Mouse (Mus musculus): Measurements from ENCODE around the gene Rfx4.
A peak's percentile ranks its signal among the peaks of the same experiment; 100 is the strongest.

Gene Rfx4

DNA sequence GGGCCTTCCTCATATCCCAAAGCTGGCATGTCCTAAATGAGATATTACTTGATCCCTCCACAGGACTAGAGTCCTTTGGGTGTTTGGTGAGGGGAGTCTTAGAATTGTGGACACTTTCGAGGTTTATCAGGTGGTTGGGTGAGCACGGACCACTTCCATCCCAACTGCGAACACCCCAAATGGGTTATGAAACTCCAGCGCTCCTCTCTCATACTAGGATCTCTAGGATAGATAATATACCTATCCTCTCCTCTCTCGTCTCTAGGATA lies 2.3 kb downstream of the Rfx4 start:
- DNase-seq (ENCODE audit: inconsistent age in 2 of 2, low spot score in 1 of 2) = no peak

GRCm38 (mm10) chr10:84758483-84759431 lies 2.9 kb downstream of the Rfx4 start:
- DNase-seq (ENCODE audit: inconsistent age in 2 of 2, low spot score in 1 of 2) = no peak

DNA sequence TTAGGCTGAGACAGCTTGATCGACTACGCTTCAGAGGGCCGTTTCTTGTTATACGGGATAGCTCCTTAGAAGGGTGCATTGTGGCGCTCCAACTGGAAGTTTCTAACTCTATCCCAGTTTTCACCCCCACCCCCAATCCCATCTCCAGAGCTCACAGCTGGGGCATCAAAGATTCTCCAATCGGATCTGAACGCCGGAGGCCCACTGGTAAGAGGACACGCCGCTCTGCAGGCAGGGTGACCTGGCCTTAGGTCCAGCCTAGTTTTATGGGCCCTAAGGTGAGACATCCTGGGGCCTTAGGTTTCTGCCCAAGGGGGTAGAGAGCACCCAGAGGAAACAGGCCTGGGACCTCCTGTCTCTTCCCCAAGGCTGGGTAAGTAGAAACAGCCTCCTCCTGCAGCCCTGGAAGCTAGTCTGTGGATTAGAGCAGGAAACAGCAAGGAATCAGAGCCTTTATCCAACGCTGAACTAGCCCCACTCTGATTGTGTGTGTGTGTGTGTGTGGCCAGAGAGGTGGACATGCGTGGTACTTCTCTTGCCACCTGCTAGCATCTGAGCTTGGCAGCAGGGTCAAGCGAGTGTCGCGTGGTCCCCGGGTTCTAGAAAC lies 3.8 kb downstream of the Rfx4 start:
- DNase-seq (ENCODE audit: inconsistent age in 2 of 2, low spot score in 1 of 2) = no peak

GRCm38 (mm10) chr10:84760118-84761111 lies 4.6 kb downstream of the Rfx4 start:
- peak in 1 of 2 experiments; percentile 36 for DNase-seq (ENCODE audit: inconsistent age in 2 of 2, low spot score in 1 of 2)

DNA sequence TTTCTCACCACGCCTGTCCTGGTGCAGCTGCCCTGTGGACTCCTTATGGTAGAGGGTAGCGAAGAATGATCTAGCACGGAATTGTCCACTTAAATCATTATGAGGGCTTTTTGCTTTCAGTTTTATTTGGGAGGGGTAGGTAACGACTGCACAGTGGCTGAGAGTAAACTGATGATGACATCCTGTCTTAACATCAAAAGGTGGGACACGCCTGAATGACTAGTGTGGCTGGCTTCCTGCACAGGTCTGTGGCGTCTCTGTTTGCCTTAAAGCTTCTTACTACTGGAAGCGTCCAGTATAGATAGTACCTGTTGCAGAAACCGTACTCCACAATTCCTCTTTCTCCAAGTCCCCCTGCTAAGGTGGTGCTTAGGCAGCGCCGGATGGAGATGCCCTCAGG lies 12.9 kb downstream of the Rfx4 start:
- DNase-seq (ENCODE audit: inconsistent age in 2 of 2, low spot score in 1 of 2) = no peak

DNA sequence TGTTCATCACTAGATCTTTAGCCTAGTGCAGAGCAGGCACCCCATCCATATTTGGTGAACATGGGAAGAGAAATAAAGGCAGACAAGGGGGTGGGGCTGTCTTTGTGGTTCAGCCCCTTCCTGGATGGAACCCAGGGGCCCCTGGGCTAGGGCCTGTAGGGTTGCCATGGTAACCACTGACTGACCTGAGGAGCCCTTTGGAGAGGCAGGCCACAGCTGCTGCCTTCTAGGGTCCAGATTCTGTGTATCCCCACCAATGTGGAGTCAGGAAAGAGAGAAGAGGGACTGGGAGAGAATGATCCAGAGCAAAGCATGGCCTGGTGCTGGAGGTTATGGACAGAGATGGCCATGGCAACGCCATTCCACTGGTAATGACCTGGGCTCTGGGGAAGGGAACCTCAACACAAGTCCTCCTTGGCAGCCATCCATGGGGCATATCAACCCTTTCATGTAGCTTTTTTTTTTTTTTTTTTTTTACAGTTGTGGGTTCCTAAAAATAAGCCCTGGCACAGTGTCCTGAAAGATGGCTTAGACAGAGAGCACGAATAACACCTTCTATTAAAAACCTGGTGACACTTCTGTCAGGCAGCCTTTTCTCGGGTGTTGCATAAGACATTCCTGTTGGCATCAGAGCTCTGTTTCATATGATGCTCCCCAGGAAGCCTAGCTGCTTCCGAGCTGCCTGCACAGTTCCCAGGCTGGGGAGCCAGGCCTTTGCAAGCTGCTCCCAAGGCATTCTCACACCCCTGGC lies 16.7 kb downstream of the Rfx4 start:
- DNase-seq (ENCODE audit: inconsistent age in 2 of 2, low spot score in 1 of 2) = peak in 1 of 2 experiments; percentile 24

GRCm38 (mm10) chr10:84773889-84774288 lies 18.0 kb downstream of the Rfx4 start:
- no peak for DNase-seq (ENCODE audit: inconsistent age in 2 of 2, low spot score in 1 of 2)

GRCm38 (mm10) chr10:84774573-84774972 lies 18.7 kb downstream of the Rfx4 start:
- DNase-seq (ENCODE audit: inconsistent age in 2 of 2, low spot score in 1 of 2) = peak; percentile 35 to 50

- no peak for DNase-seq (ENCODE audit: inconsistent age in 2 of 2, low spot score in 1 of 2)
Measured at GRCm38 (mm10) chr10:84777109-84777508, 21.2 kb downstream of the Rfx4 start.

DNA sequence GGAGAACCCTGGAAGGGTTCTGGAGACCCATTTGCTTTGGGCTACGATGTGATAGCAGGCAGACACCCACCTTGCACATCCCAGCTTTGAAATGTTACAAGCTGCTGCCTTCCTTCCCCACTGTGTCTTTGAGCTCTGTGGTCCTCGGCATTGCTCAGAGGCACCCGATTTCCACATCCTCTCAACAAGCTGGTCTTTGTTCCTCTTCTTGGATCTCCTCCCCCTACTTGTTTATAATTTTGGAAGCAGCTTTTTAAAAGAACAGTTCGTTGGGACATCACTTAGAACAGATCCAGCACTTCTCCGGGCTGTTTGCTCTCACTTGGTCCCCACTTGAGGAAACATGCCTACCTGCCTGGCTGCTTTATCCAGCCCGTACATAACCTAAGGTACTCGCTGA lies 22.1 kb downstream of the Rfx4 start:
- DNase-seq (ENCODE audit: inconsistent age in 2 of 2, low spot score in 1 of 2) = no peak

GRCm38 (mm10) chr10:84780828-84781227 lies 25.0 kb downstream of the Rfx4 start:
- no peak for DNase-seq (ENCODE audit: inconsistent age in 2 of 2, low spot score in 1 of 2)

DNA sequence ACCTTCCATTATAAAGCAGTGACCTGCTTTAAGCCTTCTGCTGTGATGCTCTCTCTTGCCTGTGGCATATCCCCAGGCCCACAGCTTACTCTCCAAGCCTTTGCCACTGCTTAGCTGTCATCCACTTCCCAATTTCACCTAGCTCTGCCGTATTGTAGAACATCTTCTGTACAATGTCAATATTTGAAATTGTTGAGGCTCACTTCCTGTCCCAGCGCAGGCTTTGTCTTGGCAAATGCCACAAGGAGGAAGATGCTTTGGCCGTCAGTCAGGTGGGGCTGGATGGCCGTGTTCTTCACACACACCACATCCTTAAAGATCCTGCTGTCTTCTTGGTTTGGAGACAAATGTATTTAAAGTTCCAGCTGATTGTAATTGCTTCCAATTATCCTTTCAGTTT lies 29.5 kb downstream of the Rfx4 start:
- DNase-seq (ENCODE audit: inconsistent age in 2 of 2, low spot score in 1 of 2) = no peak

DNA sequence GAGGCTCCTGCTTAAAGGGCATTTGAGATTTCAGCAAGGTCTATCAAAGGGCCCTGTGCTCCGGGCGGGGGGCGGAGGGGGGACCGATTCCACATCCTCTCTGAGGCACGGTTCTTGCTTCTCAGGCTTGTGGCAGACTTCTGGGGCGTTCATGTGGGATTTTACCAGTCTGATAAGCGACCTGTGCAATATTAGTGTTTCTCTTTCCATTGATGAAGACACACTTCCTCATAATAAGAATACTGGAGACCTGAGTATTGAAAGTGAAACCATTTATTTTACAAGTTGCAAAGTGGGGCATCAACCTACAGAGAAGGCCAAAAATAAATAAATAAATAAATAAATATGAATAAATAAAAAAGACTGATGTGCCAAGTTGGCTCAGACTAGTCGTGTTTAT lies 34.5 kb downstream of the Rfx4 start:
- DNase-seq (ENCODE audit: inconsistent age in 2 of 2, low spot score in 1 of 2) = no peak

- DNase-seq (ENCODE audit: inconsistent age in 2 of 2, low spot score in 1 of 2) = no peak
Measured at GRCm38 (mm10) chr10:84791181-84791580, 35.3 kb downstream of the Rfx4 start.

DNA sequence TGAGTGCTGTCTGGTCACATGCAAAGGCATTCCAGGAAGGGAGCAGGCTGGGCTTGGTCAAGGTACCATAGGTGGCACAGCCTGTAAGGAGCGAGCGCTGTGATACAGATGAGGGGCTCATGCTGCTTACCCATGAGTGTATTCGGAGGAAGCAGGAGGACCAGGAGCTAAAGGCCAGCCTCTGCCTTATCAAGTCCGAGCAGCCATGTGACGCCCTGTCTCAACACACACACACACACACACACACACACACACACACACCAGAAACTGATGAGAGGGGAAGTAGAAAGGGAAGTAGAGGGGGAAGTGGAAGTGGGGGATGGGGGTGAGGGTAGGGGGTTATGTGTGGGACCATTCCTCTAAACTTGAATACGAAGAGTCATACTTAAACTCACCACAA lies 45.7 kb downstream of the Rfx4 start:
- no peak for DNase-seq (ENCODE audit: inconsistent age in 2 of 2, low spot score in 1 of 2)

DNA sequence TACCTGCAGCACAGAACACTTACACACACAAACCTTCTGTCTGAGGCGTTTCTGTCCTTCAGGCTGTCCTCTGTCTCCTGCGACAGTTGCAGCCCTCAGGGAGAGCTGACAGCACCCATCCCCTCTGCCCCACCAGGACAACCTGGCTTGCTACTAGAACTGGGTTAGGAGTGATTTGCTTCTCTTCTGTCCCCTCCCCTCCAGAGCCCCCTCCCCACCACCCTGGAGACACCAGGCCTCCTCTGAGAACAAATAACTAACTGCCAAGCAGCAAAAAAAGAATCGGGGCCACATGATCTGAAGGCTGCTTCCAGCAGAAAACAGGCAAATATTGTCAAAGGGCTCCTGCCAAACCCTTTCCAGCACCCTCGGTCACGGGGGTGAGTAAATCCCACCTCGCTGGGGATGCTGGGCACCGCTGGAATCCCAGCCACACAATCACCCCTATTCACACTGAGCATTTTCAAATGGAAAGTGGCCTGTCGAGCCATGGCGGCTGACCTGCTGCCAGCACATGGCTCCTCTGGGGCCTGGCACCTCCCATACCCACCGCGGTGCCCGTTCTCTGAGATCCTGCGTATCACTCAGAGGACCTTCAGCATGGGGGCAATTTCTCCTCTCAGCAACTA lies 47.5 kb downstream of the Rfx4 start:
- DNase-seq (ENCODE audit: inconsistent age in 2 of 2, low spot score in 1 of 2) = peak in 1 of 2 experiments; percentile 26

DNA sequence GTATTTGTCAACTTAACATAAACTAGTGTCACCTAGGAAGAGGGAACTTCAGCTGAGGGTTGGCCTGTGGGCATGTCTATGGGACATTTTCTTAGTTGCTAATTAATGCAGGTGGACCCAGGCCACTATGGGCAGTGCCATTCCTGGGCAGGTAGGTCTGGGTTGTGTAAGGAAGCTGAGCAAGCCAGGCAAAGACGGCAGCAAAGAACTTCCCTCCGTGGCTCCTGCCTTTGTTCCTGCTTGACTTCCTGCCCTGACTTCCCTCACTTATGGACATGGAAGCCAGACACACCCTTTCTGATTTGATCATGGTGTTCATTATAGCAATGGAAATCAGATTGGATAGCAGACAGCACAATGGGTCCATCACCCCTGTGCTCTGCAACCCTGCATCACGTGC lies 49.7 kb downstream of the Rfx4 start:
- no peak for DNase-seq (ENCODE audit: inconsistent age in 2 of 2, low spot score in 1 of 2)

DNA sequence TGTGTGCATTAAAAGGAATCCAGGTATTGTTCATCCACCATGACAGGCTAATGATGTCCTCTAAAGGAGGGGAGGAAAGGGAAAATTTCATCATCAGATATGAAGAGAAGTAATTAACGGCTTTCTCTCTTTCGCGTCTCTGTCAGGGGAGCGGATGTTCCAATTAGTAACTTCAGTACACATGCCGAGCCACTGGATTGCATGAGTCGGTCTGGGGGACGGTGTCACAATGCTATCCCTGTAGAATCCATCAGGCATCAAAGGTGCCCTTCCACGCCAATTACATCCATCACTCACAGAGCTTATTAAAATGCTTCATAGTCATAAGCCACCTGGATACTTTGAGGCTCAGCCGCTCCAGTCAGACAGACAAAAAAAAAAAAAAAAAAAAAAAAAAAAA lies 51.3 kb downstream of the Rfx4 start:
- DNase-seq (ENCODE audit: inconsistent age in 2 of 2, low spot score in 1 of 2) = no peak

GRCm38 (mm10) chr10:84810030-84810849 lies 54.4 kb downstream of the Rfx4 start:
- peak in 1 of 2 experiments; percentile 67 for DNase-seq (ENCODE audit: inconsistent age in 2 of 2, low spot score in 1 of 2)
